Mouse (Mus musculus) lung, postnatal 36 days (tissue): ENCODE data around the gene Ece1.

Experiments
- DNase-seq: peaks from one replicate; pipeline ENCODE4 v3.0.0; 2022; ENCODE audit warnings: mixed read lengths

Ece1 gene

DNA sequence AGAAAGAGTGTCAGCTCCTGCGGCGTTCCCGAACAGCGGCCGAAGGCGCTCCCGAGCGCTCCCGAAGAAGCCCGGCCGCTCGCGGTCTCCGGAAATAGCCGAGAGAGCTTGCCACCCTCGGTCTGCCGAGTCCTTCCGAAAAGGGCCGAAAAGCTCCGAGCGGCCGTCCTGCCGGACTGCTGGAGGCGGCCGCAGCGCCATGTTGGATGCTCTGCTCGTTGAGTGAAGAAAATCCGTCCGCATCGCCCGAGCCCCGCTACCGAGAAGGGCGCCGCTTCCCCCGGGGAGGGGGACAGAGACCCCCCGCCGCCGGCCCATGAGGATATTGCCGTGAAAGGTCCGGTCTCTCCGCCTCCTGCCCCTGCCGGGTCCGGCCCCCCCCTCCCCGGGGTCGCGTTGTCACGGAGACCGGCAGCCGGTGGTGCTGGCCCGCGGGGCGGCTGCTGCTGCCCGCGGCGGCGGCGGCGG, 131.3 kb downstream of the Ece1 start:
- peak; percentile 99 for DNase-seq

GRCm38 (mm10) chr4:137993821-137994561, 132.0 kb downstream of the Ece1 start:
- peak; percentile 38 for DNase-seq

GRCm38 (mm10) chr4:137994562-137995336, 132.7 kb downstream of the Ece1 start:
- DNase-seq: peak; percentile 57

DNA sequence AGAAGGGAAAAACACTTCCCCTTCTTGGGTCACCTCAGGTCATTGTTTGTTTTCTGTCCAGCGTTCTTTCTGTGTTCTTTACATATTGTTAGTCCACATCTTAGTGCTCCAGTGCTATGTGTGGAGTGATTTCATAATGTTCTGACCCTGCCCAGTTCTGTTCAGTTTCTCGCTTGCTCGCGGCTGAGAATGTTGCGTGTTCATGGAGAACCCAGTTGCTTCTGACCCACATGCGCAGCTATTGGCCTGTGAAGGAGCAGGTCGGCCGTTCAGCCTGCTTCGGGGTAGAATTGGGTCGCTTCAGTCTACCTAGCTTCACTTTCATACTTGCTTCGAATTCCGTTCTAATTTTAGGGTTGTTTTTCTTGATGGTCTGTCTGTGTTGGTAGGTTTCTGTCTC, 133.4 kb downstream of the Ece1 start:
- DNase-seq: peak; percentile 70

GRCm38 (mm10) chr4:137998232-137998631, 136.2 kb downstream of the Ece1 start:
- DNase-seq: no peak

GRCm38 (mm10) chr4:138000682-138001081, 138.6 kb downstream of the Ece1 start:
- peak; percentile 54 for DNase-seq

DNA sequence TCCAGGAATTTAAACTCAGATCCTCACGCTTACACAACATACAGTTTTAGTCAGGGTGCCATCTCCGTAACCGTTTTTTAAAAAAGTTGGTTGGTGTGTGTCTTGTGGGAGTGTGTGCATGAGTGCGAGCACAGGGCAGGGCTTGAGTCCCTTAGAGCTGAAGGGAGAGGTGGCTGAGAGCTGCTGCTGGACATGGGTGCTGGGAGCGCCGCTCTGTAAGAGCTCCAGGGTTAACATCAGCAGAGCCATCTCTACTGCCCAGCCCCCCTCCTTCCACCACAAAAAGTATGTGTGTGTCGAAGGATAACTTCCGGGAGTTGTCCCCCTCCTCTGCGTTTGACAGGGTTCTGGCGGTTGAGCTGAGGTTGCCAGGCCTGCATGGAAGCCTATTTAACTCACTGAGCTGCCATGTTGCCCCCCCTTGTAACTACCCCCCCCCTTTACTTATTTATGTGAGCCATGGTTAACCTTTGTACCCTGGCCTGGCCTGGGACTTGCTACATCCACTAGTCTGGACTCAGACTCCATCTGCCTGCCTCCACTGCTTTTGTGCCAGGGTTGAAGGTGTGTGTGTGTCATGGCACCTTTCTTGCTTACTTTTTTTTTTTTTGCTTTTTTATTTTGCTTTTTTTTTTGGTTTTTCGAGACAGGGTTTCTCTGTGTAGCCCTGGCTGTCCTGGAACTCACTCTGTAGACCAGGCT, 142.0 kb downstream of the Ece1 start:
- DNase-seq: no peak

DNA sequence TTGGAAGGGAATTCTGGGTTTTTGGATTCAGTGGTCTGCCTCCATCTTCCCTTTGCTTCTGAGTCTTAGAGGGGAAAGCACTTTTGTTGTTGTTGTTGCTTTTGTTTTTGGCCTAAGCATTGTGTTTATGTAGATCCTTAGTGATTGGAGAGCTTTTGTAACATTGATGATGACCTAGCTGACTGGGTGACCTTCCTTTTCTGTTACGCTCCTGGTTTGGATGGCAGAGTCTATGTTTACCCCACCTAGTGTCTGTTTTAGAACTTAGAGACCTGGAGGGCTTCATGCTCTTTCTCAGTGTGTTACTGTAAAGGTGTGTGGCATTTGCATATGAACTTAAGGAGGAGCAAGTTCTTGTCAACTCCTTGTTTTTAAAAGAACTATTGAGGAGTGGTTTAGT, 143.7 kb downstream of the Ece1 start:
- DNase-seq: no peak

DNA sequence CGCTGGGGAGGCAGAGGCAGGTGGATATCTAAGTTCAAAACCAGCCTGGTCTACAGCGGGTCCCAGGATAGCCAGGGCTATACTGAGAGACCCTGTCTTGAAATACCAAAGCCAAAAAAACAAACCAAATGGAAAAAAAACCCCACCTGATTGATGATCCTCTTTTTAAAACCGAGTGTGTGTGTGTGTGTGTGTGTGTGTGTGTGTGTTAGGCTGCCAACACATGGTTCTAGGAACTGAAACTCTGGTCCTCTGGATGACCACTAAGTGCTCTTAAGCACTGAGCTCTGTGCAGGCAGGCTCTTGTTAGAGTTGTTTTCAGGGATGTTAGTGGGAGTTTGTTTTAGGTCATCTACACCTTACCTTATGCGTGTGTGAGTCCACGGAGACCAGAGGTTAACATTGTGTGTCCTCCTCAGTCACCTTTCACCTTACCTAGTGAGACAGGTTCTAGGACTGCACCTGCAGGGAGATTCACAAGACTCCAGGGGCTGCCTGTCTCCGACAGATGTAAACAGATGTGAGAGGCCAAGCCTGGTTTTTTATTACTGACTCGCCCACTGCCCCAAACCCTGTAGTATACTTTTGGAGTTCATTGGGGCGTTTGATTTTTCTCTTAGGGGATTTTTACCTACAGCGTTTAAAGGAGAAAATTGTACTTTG, 145.0 kb downstream of the Ece1 start:
- DNase-seq: no peak

DNA sequence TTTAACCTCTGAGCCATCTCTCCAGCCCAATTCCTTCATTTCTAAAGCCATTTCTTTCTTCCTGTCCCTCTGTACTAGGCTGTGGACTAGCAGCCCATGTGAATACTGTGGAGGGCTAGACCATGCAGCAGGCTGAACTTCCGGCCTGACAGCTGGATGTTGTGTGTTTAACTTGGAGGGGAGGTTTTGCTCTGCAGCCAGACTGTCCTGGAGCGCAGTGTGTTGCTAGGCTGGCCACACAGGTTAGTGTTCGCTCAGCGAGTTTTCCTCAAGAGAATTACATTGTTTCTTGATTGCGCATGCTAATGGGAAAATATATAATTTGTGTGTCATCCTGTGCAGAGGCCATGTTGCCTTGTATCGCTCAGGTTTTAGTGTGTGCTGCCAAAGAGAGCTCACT, 146.6 kb downstream of the Ece1 start:
- no peak for DNase-seq

DNA sequence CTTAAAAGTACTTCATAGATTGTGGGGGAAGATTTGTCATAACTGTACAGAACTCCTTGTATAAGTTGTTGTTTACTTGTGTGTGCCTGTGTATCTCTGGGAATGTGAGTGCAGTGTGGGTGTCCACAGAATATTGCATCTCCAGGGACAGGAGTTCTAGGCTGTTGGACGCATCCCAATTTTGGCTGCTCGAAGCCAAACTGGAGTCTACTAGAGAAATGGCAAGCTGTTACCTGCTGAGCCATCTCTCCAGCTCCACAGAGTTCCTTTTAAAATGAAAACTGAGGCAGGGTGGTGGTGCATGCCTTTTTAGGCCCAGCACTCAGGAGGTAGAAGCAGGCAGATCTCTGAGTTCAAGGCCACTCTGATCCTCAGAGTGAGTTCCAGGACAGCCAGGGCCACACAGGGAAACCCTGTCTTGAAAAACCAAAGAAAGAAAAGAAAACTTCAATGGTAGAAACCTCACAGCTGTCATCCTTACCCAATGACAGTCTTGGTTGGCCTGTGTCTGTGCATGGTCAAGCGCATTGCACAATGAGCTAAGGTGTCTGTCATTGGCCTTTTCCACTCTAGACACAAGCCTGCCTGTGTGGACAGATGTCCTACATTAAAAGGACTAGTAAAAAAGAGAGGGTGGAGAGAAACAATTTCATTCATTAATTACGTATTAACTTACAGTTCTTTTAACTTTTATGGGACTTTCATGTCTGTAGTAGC, 147.9 kb downstream of the Ece1 start:
- DNase-seq: no peak

- DNase-seq: peak; percentile 41
These were observed 151.9 kb downstream of the Ece1 start for GRCm38 (mm10) chr4:138013723-138014479.
